Mouse (Mus musculus): ENCODE results near the gene Lhpp. TPM values are rescaled to one million over a fixed set of nuclear protein-coding genes. Genes with fewer than 3 reads are reported as not detected.

Gene Lhpp
- polyA plus RNA-seq, 1 experiment from 2014 or later = 16.8 TPM

GRCm38 (mm10) chr7:132729093-132729831 is 118.8 kb downstream of the Lhpp start:
- Histone ChIP-seq H3K36me3 (ENCODE audit: insufficient read depth, low read length) (no peaks in the 10 kb centered on the region), H3K27me3 (ENCODE audit: insufficient read depth, low read length) (no peaks in the 10 kb centered on the region), H3K27ac (no peak overlapping the region), H3K9me3 (replicated peaks; ENCODE audit: low read length) (no peaks in the 10 kb centered on the region), H3K4me1 (replicated peaks; ENCODE audit: insufficient read depth, low read length) (peaks cover 7% of the 10 kb centered on the region; the same call in 1 of the 2 replicates), H3K9ac (ENCODE audit: low read depth, low read length) (no peak overlapping the region), H3K4me2 (ENCODE audit: low read length) (no peak overlapping the region), H3K4me3 (replicated peaks; ENCODE audit: low read depth, low read length) (no peak overlapping the region)
- WGBS = 67% methylated on average over 4 of the region's 4 CpGs
- TF ChIP-seq CTCF (IDR thresholded peaks at IDR 0.05; ENCODE audit: low read depth) = no peak
- peak; percentile 56; the same call in 1 of the 2 replicates for ATAC-seq (replicated peaks; ENCODE audit: low FRiP score, low read depth)
- no peak for DNase-seq (ENCODE audit: low spot score)

DNA sequence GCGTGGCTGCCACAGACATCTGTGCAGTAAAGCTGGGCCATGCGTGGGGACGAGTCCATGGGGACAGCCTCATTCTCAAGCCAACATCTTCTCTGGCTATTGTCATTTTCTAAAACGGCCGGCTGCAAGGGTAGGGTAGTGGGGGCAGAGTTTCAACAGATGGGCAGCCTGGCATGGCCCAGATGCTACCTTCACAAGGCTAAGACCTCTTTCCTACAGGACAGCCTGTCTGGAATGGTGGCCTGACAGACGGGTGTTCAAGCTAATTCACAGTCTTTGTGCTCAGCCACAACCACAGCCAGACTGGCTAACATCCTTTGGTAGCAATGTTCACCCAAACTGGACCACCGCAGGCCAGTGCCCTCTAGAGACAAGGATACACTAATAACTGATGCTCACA is 120.1 kb downstream of the Lhpp start:
- DNase-seq (ENCODE audit: low spot score) = no peak
- no peak for ATAC-seq (replicated peaks; ENCODE audit: low FRiP score, low read depth)
- no peaks in the 10 kb centered on the region for H3K27me3 ChIP-seq (ENCODE audit: insufficient read depth, low read length)
- H3K27ac ChIP-seq = no peak overlapping the region
- no peak overlapping the region for H3K4me3 ChIP-seq (replicated peaks; ENCODE audit: low read depth, low read length)
- no peak overlapping the region for H3K9ac ChIP-seq (ENCODE audit: low read depth, low read length)
- H3K36me3 ChIP-seq (ENCODE audit: insufficient read depth, low read length) = no peaks in the 10 kb centered on the region
- no peak overlapping the region for H3K4me2 ChIP-seq (ENCODE audit: low read length)
- TF ChIP-seq CTCF (IDR thresholded peaks at IDR 0.05; ENCODE audit: low read depth) = no peak
- WGBS = 88% methylated on average over 7 of the region's 7 CpGs
- peaks cover 6% of the 10 kb centered on the region; the same call in 1 of the 2 replicates for H3K4me1 ChIP-seq (replicated peaks; ENCODE audit: insufficient read depth, low read length)
- H3K9me3 ChIP-seq (replicated peaks; ENCODE audit: low read length) = no peaks in the 10 kb centered on the region

GRCm38 (mm10) chr7:132731558-132731957 is 121.1 kb downstream of the Lhpp start:
- no peak for ATAC-seq (replicated peaks; ENCODE audit: low FRiP score, low read depth)
- H3K4me3 ChIP-seq (replicated peaks; ENCODE audit: low read depth, low read length) = no peak overlapping the region
- DNase-seq (ENCODE audit: low spot score) = no peak

DNA sequence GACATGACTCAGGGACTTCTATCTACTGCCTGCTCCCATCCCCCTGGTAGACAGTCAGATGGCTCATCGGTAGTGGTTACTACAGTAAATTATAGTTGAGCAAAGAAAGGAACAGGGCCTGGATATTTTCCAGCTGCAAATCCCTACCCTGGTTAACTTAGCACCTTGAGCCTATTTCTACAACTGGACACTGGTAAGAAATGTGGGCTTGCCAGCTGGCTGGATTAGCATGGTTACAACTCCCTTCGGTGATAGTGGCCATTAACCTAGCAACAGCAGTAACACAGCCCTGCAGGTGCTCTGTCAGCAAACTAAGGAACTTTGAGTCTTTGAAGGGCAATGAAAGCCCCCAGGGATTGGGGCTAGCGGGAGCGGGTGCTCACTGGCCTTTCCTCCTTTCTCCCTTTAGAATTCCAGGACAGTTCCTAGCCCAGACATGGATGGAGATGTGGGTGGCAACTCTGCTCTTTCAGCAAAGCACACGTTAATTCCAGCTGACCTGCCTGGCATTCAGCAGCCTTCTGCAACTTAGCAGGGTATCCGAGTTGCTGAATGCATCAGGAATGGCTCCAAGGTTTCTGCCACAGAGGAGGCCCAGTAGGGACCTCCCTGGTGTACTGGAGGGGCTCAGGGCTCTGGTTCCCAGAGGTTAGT is 121.8 kb downstream of the Lhpp start:
- 78% methylated on average over 6 of the region's 6 CpGs for WGBS
- no peaks in the 10 kb centered on the region for H3K9me3 ChIP-seq (replicated peaks; ENCODE audit: low read length)
- H3K4me1 ChIP-seq (replicated peaks; ENCODE audit: insufficient read depth, low read length) = peaks cover 15% of the 10 kb centered on the region
- no peaks in the 10 kb centered on the region for H3K36me3 ChIP-seq (ENCODE audit: insufficient read depth, low read length)
- no peak for TF ChIP-seq CTCF (IDR thresholded peaks at IDR 0.05; ENCODE audit: low read depth)
- no peak overlapping the region for H3K9ac ChIP-seq (ENCODE audit: low read depth, low read length)
- no peak for DNase-seq (ENCODE audit: low spot score)
- ATAC-seq (replicated peaks; ENCODE audit: low FRiP score, low read depth) = no peak
- H3K4me2 ChIP-seq (ENCODE audit: low read length) = no peak overlapping the region
- H3K27ac ChIP-seq = no peak overlapping the region
- no peak overlapping the region for H3K4me3 ChIP-seq (replicated peaks; ENCODE audit: low read depth, low read length)
- H3K27me3 ChIP-seq (ENCODE audit: insufficient read depth, low read length) = no peaks in the 10 kb centered on the region

More at GRCm38 (mm10) chr7:132731558-132731957, 121.1 kb downstream of the Lhpp start:
- Histone ChIP-seq H3K4me2 (ENCODE audit: low read length) (no peak overlapping the region), H3K36me3 (ENCODE audit: insufficient read depth, low read length) (no peaks in the 10 kb centered on the region), H3K9me3 (replicated peaks; ENCODE audit: low read length) (no peaks in the 10 kb centered on the region), H3K4me1 (replicated peaks; ENCODE audit: insufficient read depth, low read length) (peaks cover 13% of the 10 kb centered on the region), H3K27me3 (ENCODE audit: insufficient read depth, low read length) (no peaks in the 10 kb centered on the region), H3K9ac (ENCODE audit: low read depth, low read length) (no peak overlapping the region), H3K27ac (no peak overlapping the region)
- 87% methylated on average over 6 of the region's 6 CpGs for WGBS
- TF ChIP-seq CTCF (IDR thresholded peaks at IDR 0.05; ENCODE audit: low read depth) = no peak

- H3K9me3 ChIP-seq (replicated peaks; ENCODE audit: low read length) = no peaks in the 10 kb centered on the region
- no peak overlapping the region for H3K4me3 ChIP-seq (replicated peaks; ENCODE audit: low read depth, low read length)
- DNase-seq (ENCODE audit: low spot score) (no peak), ATAC-seq (replicated peaks; ENCODE audit: low FRiP score, low read depth) (no peak)
- no peak overlapping the region for H3K9ac ChIP-seq (ENCODE audit: low read depth, low read length)
- H3K27ac ChIP-seq = no peak overlapping the region
- 68% methylated on average over 6 of the region's 6 CpGs for WGBS
- peaks cover 15% of the 10 kb centered on the region for H3K4me1 ChIP-seq (replicated peaks; ENCODE audit: insufficient read depth, low read length)
- TF ChIP-seq CTCF (IDR thresholded peaks at IDR 0.05; ENCODE audit: low read depth) = no peak
- no peak overlapping the region for H3K4me2 ChIP-seq (ENCODE audit: low read length)
- H3K27me3 ChIP-seq (ENCODE audit: insufficient read depth, low read length) = no peaks in the 10 kb centered on the region
- no peaks in the 10 kb centered on the region for H3K36me3 ChIP-seq (ENCODE audit: insufficient read depth, low read length)
These were observed 123.1 kb downstream of the Lhpp start for GRCm38 (mm10) chr7:132733521-132733920.

DNA sequence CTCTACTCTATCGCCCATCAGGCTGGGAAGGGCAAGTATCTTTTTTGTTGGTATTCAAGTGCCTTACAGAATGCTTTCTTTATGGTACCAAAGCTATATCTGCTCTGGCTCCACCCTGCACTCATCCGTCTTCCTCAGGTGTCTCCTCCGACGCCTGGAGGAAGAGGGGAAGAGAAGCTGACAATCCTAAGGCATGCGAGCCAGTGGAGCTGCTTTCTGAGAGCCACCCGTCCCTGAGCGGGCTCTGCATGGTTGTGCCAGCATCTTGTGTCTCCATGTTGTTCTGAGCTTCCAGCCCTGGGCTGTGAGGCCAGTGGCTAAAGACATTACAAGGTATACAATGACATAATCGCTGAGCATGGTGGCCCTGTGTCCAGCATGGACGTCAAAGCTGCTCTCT is 123.8 kb downstream of the Lhpp start:
- WGBS = 76% methylated on average over 9 of the region's 9 CpGs
- H3K4me1 ChIP-seq (replicated peaks; ENCODE audit: insufficient read depth, low read length) = peaks cover 15% of the 10 kb centered on the region
- ATAC-seq (replicated peaks; ENCODE audit: low FRiP score, low read depth) (no peak), DNase-seq (ENCODE audit: low spot score) (no peak)
- H3K9me3 ChIP-seq (replicated peaks; ENCODE audit: low read length) = no peaks in the 10 kb centered on the region
- no peaks in the 10 kb centered on the region for H3K27me3 ChIP-seq (ENCODE audit: insufficient read depth, low read length)
- no peak overlapping the region for H3K27ac ChIP-seq
- no peaks in the 10 kb centered on the region for H3K36me3 ChIP-seq (ENCODE audit: insufficient read depth, low read length)
- no peak overlapping the region for H3K4me3 ChIP-seq (replicated peaks; ENCODE audit: low read depth, low read length)
- no peak overlapping the region for H3K4me2 ChIP-seq (ENCODE audit: low read length)
- no peak for TF ChIP-seq CTCF (IDR thresholded peaks at IDR 0.05; ENCODE audit: low read depth)
- H3K9ac ChIP-seq (ENCODE audit: low read depth, low read length) = no peak overlapping the region
